Mouse (Mus musculus): Measurements from ENCODE around the gene Hnrnpa3. TPM values are rescaled to one million over a fixed set of nuclear protein-coding genes. Genes with fewer than 3 reads are reported as not detected.
A peak's percentile ranks its signal among the peaks of the same experiment; 100 is the strongest.

Gene Hnrnpa3
- polyA plus RNA-seq, 1 experiment from 2014 or later = 150 TPM

GRCm38 (mm10) chr2:75661106-75661505 lies 2.0 kb downstream of the Hnrnpa3 start:
- H3K27ac ChIP-seq (ENCODE audit: low read depth, low read length) = no peak overlapping the region
- 29% methylated on average over 2 of the region's 2 CpGs for WGBS
- no peak for ATAC-seq
- peak overlapping the region; percentile 27; the same call in 1 of the 2 replicates for H3K9ac ChIP-seq (ENCODE audit: low read depth, low read length)
- no peaks in the 10 kb centered on the region for H3K27me3 ChIP-seq (replicated peaks; ENCODE audit: control insufficient read depth, insufficient read depth, low read length)
- peak overlapping the region; percentile 93 for H3K4me2 ChIP-seq (ENCODE audit: low read length)
- H3K36me3 ChIP-seq (ENCODE audit: control insufficient read depth, insufficient read depth, low read length) = peaks cover 14% of the 10 kb centered on the region
- H3K4me3 ChIP-seq (ENCODE audit: low read length) = peak overlapping the region; percentile 89
- peaks cover 16% of the 10 kb centered on the region for H3K4me1 ChIP-seq (ENCODE audit: control insufficient read depth, insufficient read depth, low read depth, low read length)
- H3K9me3 ChIP-seq (ENCODE audit: control insufficient read depth, low read length) = no peaks in the 10 kb centered on the region

- no peaks in the 10 kb centered on the region for H3K4me1 ChIP-seq (ENCODE audit: control insufficient read depth, insufficient read depth, low read depth, low read length)
- no peaks in the 10 kb centered on the region for H3K27me3 ChIP-seq (replicated peaks; ENCODE audit: control insufficient read depth, insufficient read depth, low read length)
- no peak overlapping the region for H3K27ac ChIP-seq (ENCODE audit: low read depth, low read length)
- H3K9me3 ChIP-seq (ENCODE audit: control insufficient read depth, low read length) = no peaks in the 10 kb centered on the region
- H3K36me3 ChIP-seq (ENCODE audit: control insufficient read depth, insufficient read depth, low read length) = no peaks in the 10 kb centered on the region
- H3K4me3 ChIP-seq (ENCODE audit: low read length) = no peak overlapping the region
- no peak overlapping the region for H3K9ac ChIP-seq (ENCODE audit: low read depth, low read length)
- no peak overlapping the region for H3K4me2 ChIP-seq (ENCODE audit: low read length)
- 44% methylated on average over 14 of the region's 14 CpGs for WGBS
- ATAC-seq = no peak; the same call in 1 of the 2 replicates
Measured at GRCm38 (mm10) chr2:75669491-75670445, 10.7 kb downstream of the Hnrnpa3 start.

GRCm38 (mm10) chr2:75670446-75671336 lies 11.6 kb downstream of the Hnrnpa3 start:
- H3K27ac ChIP-seq (ENCODE audit: low read depth, low read length) = no peak overlapping the region
- WGBS = 81% methylated on average over 6 of the region's 6 CpGs
- no peak overlapping the region for H3K4me3 ChIP-seq (ENCODE audit: low read length)
- no peaks in the 10 kb centered on the region for H3K27me3 ChIP-seq (replicated peaks; ENCODE audit: control insufficient read depth, insufficient read depth, low read length)
- no peaks in the 10 kb centered on the region for H3K36me3 ChIP-seq (ENCODE audit: control insufficient read depth, insufficient read depth, low read length)
- H3K4me2 ChIP-seq (ENCODE audit: low read length) = no peak overlapping the region
- peak; percentile 31; the same call in 1 of the 2 replicates for ATAC-seq
- H3K9me3 ChIP-seq (ENCODE audit: control insufficient read depth, low read length) = no peaks in the 10 kb centered on the region
- no peaks in the 10 kb centered on the region for H3K4me1 ChIP-seq (ENCODE audit: control insufficient read depth, insufficient read depth, low read depth, low read length)
- no peak overlapping the region for H3K9ac ChIP-seq (ENCODE audit: low read depth, low read length)

- WGBS = 97% methylated on average over 2 of the region's 2 CpGs
- Histone ChIP-seq H3K36me3 (ENCODE audit: control insufficient read depth, insufficient read depth, low read length) (no peaks in the 10 kb centered on the region), H3K27me3 (replicated peaks; ENCODE audit: control insufficient read depth, insufficient read depth, low read length) (no peaks in the 10 kb centered on the region), H3K27ac (ENCODE audit: low read depth, low read length) (no peak overlapping the region), H3K4me1 (ENCODE audit: control insufficient read depth, insufficient read depth, low read depth, low read length) (no peaks in the 10 kb centered on the region), H3K4me2 (ENCODE audit: low read length) (no peak overlapping the region), H3K9me3 (ENCODE audit: control insufficient read depth, low read length) (no peaks in the 10 kb centered on the region), H3K9ac (ENCODE audit: low read depth, low read length) (no peak overlapping the region), H3K4me3 (ENCODE audit: low read length) (no peak overlapping the region)
- peak; percentile 11; the same call in 1 of the 2 replicates for ATAC-seq
Measured at GRCm38 (mm10) chr2:75671337-75671660, 12.2 kb downstream of the Hnrnpa3 start.

DNA sequence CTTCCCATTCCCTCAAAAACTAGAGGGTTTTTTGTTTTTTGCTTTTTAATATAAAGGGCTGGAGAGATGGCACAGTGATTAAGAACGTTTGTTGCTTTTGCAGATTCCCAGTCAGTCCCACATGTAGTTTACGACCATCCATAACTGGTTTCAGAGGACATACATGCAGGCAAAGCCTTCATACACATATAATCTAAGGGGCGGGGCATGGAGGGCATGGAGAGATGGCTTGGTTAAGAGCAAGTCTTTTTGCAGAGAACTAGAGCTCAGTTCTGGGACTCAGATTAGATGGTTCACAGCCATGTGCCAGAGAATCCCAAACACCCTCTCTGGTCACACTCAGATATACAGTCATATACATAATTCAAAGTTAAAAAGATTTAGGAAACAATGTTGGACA lies 13.5 kb downstream of the Hnrnpa3 start:
- Histone ChIP-seq H3K4me3 (ENCODE audit: low read length) (no peak overlapping the region), H3K4me1 (ENCODE audit: control insufficient read depth, insufficient read depth, low read depth, low read length) (no peaks in the 10 kb centered on the region), H3K27me3 (replicated peaks; ENCODE audit: control insufficient read depth, insufficient read depth, low read length) (no peaks in the 10 kb centered on the region), H3K9ac (ENCODE audit: low read depth, low read length) (no peak overlapping the region), H3K9me3 (ENCODE audit: control insufficient read depth, low read length) (no peaks in the 10 kb centered on the region), H3K27ac (ENCODE audit: low read depth, low read length) (no peak overlapping the region), H3K36me3 (ENCODE audit: control insufficient read depth, insufficient read depth, low read length) (no peaks in the 10 kb centered on the region), H3K4me2 (ENCODE audit: low read length) (no peak overlapping the region)
- ATAC-seq = no peak
- 87% methylated on average over 3 of the region's 3 CpGs for WGBS

DNA sequence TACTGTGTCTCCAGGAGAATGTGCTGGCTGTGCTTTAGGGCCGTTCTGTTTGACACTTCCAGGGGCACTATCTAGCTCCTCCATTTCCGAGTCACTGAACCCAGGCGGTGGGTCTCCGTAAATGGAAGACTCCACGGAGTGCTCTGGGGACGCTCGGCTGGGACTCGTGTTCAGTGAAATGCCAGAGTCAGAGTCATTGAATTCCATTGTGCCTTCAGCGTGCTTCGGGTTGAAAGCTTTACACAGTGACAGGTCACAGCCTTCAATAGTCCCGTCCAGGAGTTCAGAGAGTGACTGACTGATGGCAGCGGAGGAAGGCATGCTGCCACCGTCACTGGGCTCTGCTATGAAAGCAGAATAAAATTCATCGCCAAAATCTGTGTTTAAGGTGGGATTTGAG lies 17.5 kb downstream of the Hnrnpa3 start:
- Histone ChIP-seq H3K4me3 (ENCODE audit: low read length) (no peak overlapping the region), H3K9me3 (ENCODE audit: control insufficient read depth, low read length) (no peaks in the 10 kb centered on the region), H3K27ac (ENCODE audit: low read depth, low read length) (no peak overlapping the region), H3K4me1 (ENCODE audit: control insufficient read depth, insufficient read depth, low read depth, low read length) (no peaks in the 10 kb centered on the region), H3K9ac (ENCODE audit: low read depth, low read length) (no peak overlapping the region), H3K4me2 (ENCODE audit: low read length) (no peak overlapping the region), H3K27me3 (replicated peaks; ENCODE audit: control insufficient read depth, insufficient read depth, low read length) (no peaks in the 10 kb centered on the region), H3K36me3 (ENCODE audit: control insufficient read depth, insufficient read depth, low read length) (no peaks in the 10 kb centered on the region)
- 53% methylated on average over 14 of the region's 14 CpGs for WGBS
- 0 out of 2 replicates have a peak, but pooled peaks have one; percentile 55 for ATAC-seq

DNA sequence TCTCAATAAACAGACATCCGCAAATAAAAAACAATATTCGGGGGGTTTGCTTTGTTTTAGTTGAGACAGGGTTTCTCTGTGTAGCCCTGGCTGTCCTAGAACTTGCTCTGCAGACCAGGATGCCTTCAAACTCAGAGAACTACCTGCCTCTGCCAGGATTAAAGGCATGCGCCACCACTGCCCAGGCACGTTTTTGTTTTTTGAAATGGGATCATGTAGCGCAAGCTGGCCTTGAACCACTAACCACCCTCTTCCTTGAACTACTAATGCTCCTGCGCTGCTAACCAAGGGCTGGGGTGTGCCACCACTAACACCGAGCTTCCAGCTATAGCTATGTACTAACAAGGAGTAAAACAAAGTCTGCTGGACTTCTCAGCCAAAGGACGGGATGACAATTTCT lies 20.9 kb downstream of the Hnrnpa3 start:
- H3K4me3 ChIP-seq (ENCODE audit: low read length) = no peak overlapping the region
- H3K9me3 ChIP-seq (ENCODE audit: control insufficient read depth, low read length) = no peaks in the 10 kb centered on the region
- H3K27ac ChIP-seq (ENCODE audit: low read depth, low read length) = no peak overlapping the region
- no peak for ATAC-seq
- no peaks in the 10 kb centered on the region for H3K4me1 ChIP-seq (ENCODE audit: control insufficient read depth, insufficient read depth, low read depth, low read length)
- 93% methylated on average over 8 of the region's 8 CpGs for WGBS
- H3K27me3 ChIP-seq (replicated peaks; ENCODE audit: control insufficient read depth, insufficient read depth, low read length) = no peaks in the 10 kb centered on the region
- H3K4me2 ChIP-seq (ENCODE audit: low read length) = no peak overlapping the region
- no peaks in the 10 kb centered on the region for H3K36me3 ChIP-seq (ENCODE audit: control insufficient read depth, insufficient read depth, low read length)
- H3K9ac ChIP-seq (ENCODE audit: low read depth, low read length) = no peak overlapping the region

GRCm38 (mm10) chr2:75681439-75681838 lies 22.4 kb downstream of the Hnrnpa3 start:
- no peaks in the 10 kb centered on the region for H3K9me3 ChIP-seq (ENCODE audit: control insufficient read depth, low read length)
- no peak overlapping the region for H3K4me2 ChIP-seq (ENCODE audit: low read length)
- WGBS = 72% methylated on average over 7 of the region's 7 CpGs
- no peak overlapping the region for H3K4me3 ChIP-seq (ENCODE audit: low read length)
- no peaks in the 10 kb centered on the region for H3K4me1 ChIP-seq (ENCODE audit: control insufficient read depth, insufficient read depth, low read depth, low read length)
- no peak overlapping the region for H3K27ac ChIP-seq (ENCODE audit: low read depth, low read length)
- H3K27me3 ChIP-seq (replicated peaks; ENCODE audit: control insufficient read depth, insufficient read depth, low read length) = no peaks in the 10 kb centered on the region
- no peak overlapping the region for H3K9ac ChIP-seq (ENCODE audit: low read depth, low read length)
- no peaks in the 10 kb centered on the region for H3K36me3 ChIP-seq (ENCODE audit: control insufficient read depth, insufficient read depth, low read length)
- ATAC-seq = no peak

Data from hindbrain, embryonic 16.5 days (tissue).